Mouse (Mus musculus): ENCODE measurements around the gene Spon1. TPM values are rescaled to one million over a fixed set of nuclear protein-coding genes. Genes with fewer than 3 reads are reported as not detected.

Spon1 gene
- total and polyA plus RNA-seq, 3 experiments = not detected

DNA sequence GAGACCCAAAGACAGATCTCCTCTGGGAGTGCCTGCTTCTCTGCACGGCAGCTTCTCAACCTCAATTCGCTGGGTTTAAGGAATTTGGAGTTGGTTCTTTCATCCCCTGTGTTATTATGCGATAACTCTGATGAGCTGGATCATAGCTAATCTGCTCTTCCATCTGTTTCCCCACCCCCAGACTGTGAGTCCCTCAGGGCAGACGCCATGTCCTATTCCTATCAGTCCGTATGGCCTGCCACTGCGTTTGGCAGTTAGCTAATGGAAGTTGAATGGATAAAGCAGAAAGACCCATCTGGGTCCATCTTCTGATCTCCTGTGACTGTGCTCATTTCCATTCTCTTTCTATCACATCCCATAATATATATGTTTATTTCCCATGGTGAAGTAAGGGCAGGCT lies 158.8 kb downstream of the Spon1 start:
- no peak for TF ChIP-seq CHD1 (IDR thresholded peaks at IDR 0.05; ENCODE audit: low read depth, low read length)
- TF ChIP-seq TAL1 (IDR thresholded peaks at IDR 0.05; ENCODE audit: low read length) = no peak
- TF ChIP-seq MAX (IDR thresholded peaks at IDR 0.05; ENCODE audit: low read length) = no peak
- no peak for TF ChIP-seq POLR2AphosphoS2 (IDR thresholded peaks at IDR 0.05; ENCODE audit: low read length)
- no peak for TF ChIP-seq NRF1 (IDR thresholded peaks at IDR 0.05; ENCODE audit: insufficient read depth, low read depth, low read length, poor library complexity, severe bottlenecking)
- TF ChIP-seq UBTF (IDR thresholded peaks at IDR 0.05; ENCODE audit: borderline replicate concordance, insufficient read depth, low read depth, low read length) = no peak
- no peak for TF ChIP-seq MAZ (IDR thresholded peaks at IDR 0.05; ENCODE audit: low read depth, low read length)
- TF ChIP-seq MYB (IDR thresholded peaks at IDR 0.05; ENCODE audit: low read depth, low read length) = no peak
- TF ChIP-seq BHLHE40 (IDR thresholded peaks at IDR 0.05; ENCODE audit: borderline replicate concordance, low read depth, low read length) = no peak
- no peak for TF ChIP-seq RAD21 (IDR thresholded peaks at IDR 0.05; ENCODE audit: low read depth, low read length)
- TF ChIP-seq TCF12 (IDR thresholded peaks at IDR 0.05; ENCODE audit: low read depth, low read length) = no peak
- TF ChIP-seq JUND (IDR thresholded peaks at IDR 0.05; ENCODE audit: low read depth, low read length) = no peak
- TF ChIP-seq ZKSCAN1 (IDR thresholded peaks at IDR 0.05; ENCODE audit: low read depth, low read length) = no peak
- TF ChIP-seq ZMIZ1 (IDR thresholded peaks at IDR 0.05; ENCODE audit: low read depth, low read length) = no peak
- TF ChIP-seq GATA1 (IDR thresholded peaks at IDR 0.05; ENCODE audit: low read depth, low read length) = no peak
- TF ChIP-seq EP300 (IDR thresholded peaks at IDR 0.05; ENCODE audit: low read depth in 1 of 2, low read length in 2 of 2) = no peak
- no peak for TF ChIP-seq USF2 (IDR thresholded peaks at IDR 0.05; ENCODE audit: borderline replicate concordance in 1 of 2, insufficient read depth in 1 of 2, low read depth in 1 of 2, low read length in 2 of 2)
- no peak for TF ChIP-seq POLR2AphosphoS5 (IDR thresholded peaks at IDR 0.05; ENCODE audit: borderline replicate concordance, low read depth, low read length)
- no peak for TF ChIP-seq TBP (IDR thresholded peaks at IDR 0.05; ENCODE audit: low read depth, low read length)
- TF ChIP-seq MXI1 (IDR thresholded peaks at IDR 0.05; ENCODE audit: low read depth, low read length) = no peak
- Histone ChIP-seq H3K9me3 (replicated peaks; ENCODE audit: insufficient read depth, low read length) (no peaks in the 10 kb centered on the region), H3K27me3 (ENCODE audit: control insufficient read depth in 1 of 2, insufficient read depth in 2 of 2, low read length in 2 of 2) (no peaks in the 10 kb centered on the region), H3K4me3 (ENCODE audit: control insufficient read depth in 1 of 2, insufficient read depth in 1 of 2, low read depth in 2 of 2, low read length in 2 of 2) (no peak overlapping the region), H3K79me2 (ENCODE audit: control insufficient read depth, insufficient read depth, low read length, poor library complexity) (no peaks in the 10 kb centered on the region), H3K27ac (ENCODE audit: control insufficient read depth, low read depth, low read length) (no peak overlapping the region), H3K9ac (ENCODE audit: control insufficient read depth, low read depth, low read length, poor library complexity, severe bottlenecking) (no peak overlapping the region), H3K4me1 (ENCODE audit: control insufficient read depth in 1 of 2, insufficient read depth in 2 of 2, low read length in 2 of 2) (no peaks in the 10 kb centered on the region), H3K36me3 (ENCODE audit: control insufficient read depth in 1 of 2, insufficient read depth in 2 of 2, low read length in 2 of 2) (no peaks in the 10 kb centered on the region)
- no peak for DNase-seq (ENCODE audit: low read depth, low spot score)

DNA sequence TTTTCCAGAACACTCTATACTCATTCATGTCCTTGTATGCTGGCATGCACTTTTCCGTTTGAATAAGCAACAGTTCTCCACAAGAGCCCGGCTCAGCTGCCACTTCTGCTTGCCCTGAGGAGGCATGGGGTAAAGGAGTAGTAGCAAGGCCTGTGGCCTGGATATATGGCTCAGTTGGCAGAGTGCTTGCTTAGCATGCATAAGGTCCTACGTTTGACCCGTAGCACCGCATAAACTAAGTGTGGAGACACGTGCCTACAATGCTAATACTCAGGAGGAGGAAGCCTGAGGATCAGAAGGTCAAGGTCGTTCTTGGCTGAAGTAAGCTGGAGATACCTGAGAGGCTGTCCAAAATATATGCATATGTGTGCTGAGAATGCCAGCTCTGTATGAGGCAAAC lies 185.1 kb downstream of the Spon1 start:
- Histone ChIP-seq H3K9me3 (replicated peaks; ENCODE audit: insufficient read depth, low read length) (no peaks in the 10 kb centered on the region), H3K4me3 (ENCODE audit: control insufficient read depth in 1 of 2, insufficient read depth in 1 of 2, low read depth in 2 of 2, low read length in 2 of 2) (no peak overlapping the region), H3K36me3 (ENCODE audit: control insufficient read depth in 1 of 2, insufficient read depth in 2 of 2, low read length in 2 of 2) (no peaks in the 10 kb centered on the region), H3K9ac (ENCODE audit: control insufficient read depth, low read depth, low read length, poor library complexity, severe bottlenecking) (no peak overlapping the region), H3K27me3 (ENCODE audit: control insufficient read depth in 1 of 2, insufficient read depth in 2 of 2, low read length in 2 of 2) (no peaks in the 10 kb centered on the region), H3K27ac (ENCODE audit: control insufficient read depth, low read depth, low read length) (no peak overlapping the region), H3K79me2 (ENCODE audit: control insufficient read depth, insufficient read depth, low read length, poor library complexity) (no peaks in the 10 kb centered on the region), H3K4me1 (ENCODE audit: control insufficient read depth in 1 of 2, insufficient read depth in 2 of 2, low read length in 2 of 2) (no peaks in the 10 kb centered on the region)
- TF ChIP-seq JUND (IDR thresholded peaks at IDR 0.05; ENCODE audit: low read depth, low read length) = no peak
- no peak for TF ChIP-seq MAX (IDR thresholded peaks at IDR 0.05; ENCODE audit: low read length)
- no peak for TF ChIP-seq SIN3A (IDR thresholded peaks at IDR 0.05; ENCODE audit: low read length)
- no peak for TF ChIP-seq RCOR1 (IDR thresholded peaks at IDR 0.05; ENCODE audit: low read depth, low read length)
- no peak for TF ChIP-seq POLR2AphosphoS2 (IDR thresholded peaks at IDR 0.05; ENCODE audit: low read length)
- TF ChIP-seq USF1 (IDR thresholded peaks at IDR 0.05; ENCODE audit: low read depth, low read length) = no peak
- TF ChIP-seq RAD21 (IDR thresholded peaks at IDR 0.05; ENCODE audit: low read depth, low read length) = no peak
- no peak for TF ChIP-seq NRF1 (IDR thresholded peaks at IDR 0.05; ENCODE audit: insufficient read depth, low read depth, low read length, poor library complexity, severe bottlenecking)
- no peak for TF ChIP-seq CHD2 (IDR thresholded peaks at IDR 0.05; ENCODE audit: low read length)
- no peak for TF ChIP-seq TBP (IDR thresholded peaks at IDR 0.05; ENCODE audit: low read depth, low read length)
- no peak for TF ChIP-seq HCFC1 (IDR thresholded peaks at IDR 0.05; ENCODE audit: low read depth, low read length)
- no peak for TF ChIP-seq UBTF (IDR thresholded peaks at IDR 0.05; ENCODE audit: borderline replicate concordance, insufficient read depth, low read depth, low read length)
- no peak for DNase-seq (ENCODE audit: low read depth, low spot score)

Measured in MEL (cell line).